Mouse (Mus musculus) CH12.LX (cell line): ENCODE measurements at regions not wholly inside any gene's neighbourhood (a gene's known extent, or its start where the extent isn't known, plus 50 kb on each side); places are given as distances from the start of the nearest gene placed in this dataset.

Source experiments
- DNase-seq: peaks from one replicate; pipeline ENCODE4 v3.0.0-alpha.2; 2013; ENCODE audit errors: extremely low read depth
- H3K27ac ChIP-seq: 2 replicates; pipeline ENCODE4 v1.5.1; 2012; ENCODE audit warnings: low read depth, mild to moderate bottlenecking, control low read depth, moderate library complexity; ENCODE audit not compliant: insufficient read depth
- H3K27me3 ChIP-seq: replicated peaks from 2 replicates; pipeline ENCODE3; 2012; ENCODE audit warnings: inconsistent platforms
- H3K36me3 ChIP-seq, 2 experiments: replicated peaks in 1 of 2; 2 replicates each; pipeline versions ENCODE3 to v1.6.1; 2012; ENCODE audit warnings: inconsistent platforms in 1 of 2, low read length in 1 of 2, mild to moderate bottlenecking in 1 of 2, mixed read lengths in 1 of 2, moderate library complexity in 1 of 2; ENCODE audit not compliant: control insufficient read depth in 1 of 2, insufficient read depth in 1 of 2
- H3K4me1 ChIP-seq, 2 experiments: 2 replicates each; pipeline ENCODE4 v1.6.1; 2012; ENCODE audit warnings: inconsistent platforms in 1 of 2, moderate library complexity in 1 of 2; ENCODE audit not compliant: insufficient read depth in 2 of 2, control insufficient read depth in 1 of 2
- H3K4me2 ChIP-seq: 2 replicates; pipeline ENCODE4 v1.6.1; 2012; ENCODE audit warnings: low read depth, mild to moderate bottlenecking, control low read depth; ENCODE audit not compliant: poor library complexity, insufficient read depth, severe bottlenecking
- H3K4me3 ChIP-seq, 3 experiments: fragments of 150-350 bp in 1 of 3; sonication (generic) in 1 of 3; replicated peaks in 1 of 3; 2 replicates each; pipeline versions ENCODE3 to v1.5.1; 2011 to 2012; ENCODE audit warnings: low read depth in 2 of 3, low read length in 2 of 3, mild to moderate bottlenecking in 2 of 3, moderate library complexity in 2 of 3, control low read depth in 1 of 3, improper control_type of control experiment in 1 of 3, inconsistent platforms in 1 of 3, mixed read lengths in 1 of 3; ENCODE audit not compliant: poor library complexity in 1 of 3
- H3K79me2 ChIP-seq: replicated peaks from 2 replicates; pipeline ENCODE4 v1.6.1; 2012; ENCODE audit warnings: mild to moderate bottlenecking, moderate library complexity; ENCODE audit not compliant: control insufficient read depth, poor library complexity, insufficient read depth, severe bottlenecking; ENCODE audit errors: extremely low read depth
- H3K9ac ChIP-seq: 2 replicates; pipeline ENCODE4 v1.6.1; 2012; ENCODE audit warnings: low read depth, mild to moderate bottlenecking, control low read depth, moderate library complexity; ENCODE audit not compliant: insufficient read depth
- H3K9me3 ChIP-seq: replicated peaks from 2 replicates; pipeline ENCODE3; 2012; ENCODE audit warnings: low read length, inconsistent platforms, mixed read lengths
- BHLHE40 ChIP-seq: IDR thresholded peaks from 2 replicates; pipeline ENCODE4 v1.6.1; 2011; ENCODE audit warnings: mild to moderate bottlenecking, low read depth, low read length, improper control_type of control experiment
- CTCF ChIP-seq, 2 experiments: IDR thresholded peaks in 1 of 2; conservative IDR thresholded peaks in 1 of 2; 2 replicates each; pipeline ENCODE4 v1.5.1; 2011 to 2012; ENCODE audit warnings: low read depth in 2 of 2, low read length in 2 of 2, improper control_type of control experiment in 1 of 2, inconsistent platforms in 1 of 2, mild to moderate bottlenecking in 1 of 2, moderate library complexity in 1 of 2
- E2F4 ChIP-seq: IDR thresholded peaks from 2 replicates; pipeline ENCODE4 v1.6.1; 2011; ENCODE audit warnings: low read depth, low read length, improper control_type of control experiment; ENCODE audit not compliant: insufficient replicate concordance
- IRF4 ChIP-seq: IDR thresholded peaks from 2 replicates; pipeline ENCODE4 v1.6.1; 2014; ENCODE audit warnings: low read depth, mild to moderate bottlenecking, inconsistent platforms, low read length, improper control_type of control experiment
- MAFK ChIP-seq: IDR thresholded peaks from 2 replicates; pipeline ENCODE4 v1.6.1; 2011; ENCODE audit warnings: low read length, improper control_type of control experiment; ENCODE audit not compliant: insufficient replicate concordance
- MAX ChIP-seq: IDR thresholded peaks from 2 replicates; pipeline ENCODE4 v1.6.1; 2011; ENCODE audit warnings: low read length, improper control_type of control experiment
- MYC ChIP-seq: IDR thresholded peaks from 2 replicates; pipeline ENCODE4 v1.6.1; 2011; ENCODE audit warnings: low read depth, mild to moderate bottlenecking, improper control_type of control experiment, low read length
- NELFE ChIP-seq: IDR thresholded peaks from 2 replicates; pipeline ENCODE4 v1.6.1; 2011; ENCODE audit warnings: low read depth, low read length, improper control_type of control experiment
- POLR2A ChIP-seq: IDR thresholded peaks from 2 replicates; pipeline ENCODE4 v1.6.1; 2011; ENCODE audit warnings: low read depth, mild to moderate bottlenecking, improper control_type of control experiment, low read length
- RCOR1 ChIP-seq: conservative IDR thresholded peaks from 2 replicates; pipeline ENCODE4 v1.6.1; 2012; ENCODE audit warnings: low read depth, mild to moderate bottlenecking, inconsistent platforms, low read length, improper control_type of control experiment
- SMC3 ChIP-seq: IDR thresholded peaks from 2 replicates; pipeline ENCODE4 v1.6.1; 2011; ENCODE audit warnings: low read depth, low read length, improper control_type of control experiment
- TCF12 ChIP-seq: IDR thresholded peaks from 2 replicates; pipeline ENCODE4 v1.6.1; 2014; ENCODE audit warnings: low read depth, mild to moderate bottlenecking, inconsistent platforms, low read length, improper control_type of control experiment
- USF1 ChIP-seq: IDR thresholded peaks from 2 replicates; pipeline ENCODE4 v1.6.1; 2014; ENCODE audit warnings: low read depth, mild to moderate bottlenecking, inconsistent platforms, low read length, improper control_type of control experiment
- USF2 ChIP-seq: conservative IDR thresholded peaks from 2 replicates; pipeline ENCODE4 v1.6.1; 2011; ENCODE audit warnings: low read depth, low read length, improper control_type of control experiment
- ZC3H11A ChIP-seq: IDR thresholded peaks from 2 replicates; pipeline ENCODE4 v1.6.1; 2012; ENCODE audit warnings: low read depth, mild to moderate bottlenecking, inconsistent platforms, low read length, improper control_type of control experiment
- dilution Hi-C: fragments of 300-500 bp; cut with MboI; formaldehyde crosslinking; loops from 2 replicates; pipeline ENCODE4 v1.14.3; 2020; ENCODE audit warnings: low sequenced_read_pairs; ENCODE audit not compliant: extremely low pct_unique_long_range_greater_than_20kb, extremely low pct_ligation_motif_present
- in situ Hi-C: fragments of 300-500 bp; cut with MboI; formaldehyde crosslinking; loops from 3 replicates; pipeline ENCODE4 v1.14.3; 2019; ENCODE audit warnings: low sequenced_read_pairs, low pct_ligation_motif_present, low pct_unique_long_range_greater_than_20kb, mixed read lengths

DNA sequence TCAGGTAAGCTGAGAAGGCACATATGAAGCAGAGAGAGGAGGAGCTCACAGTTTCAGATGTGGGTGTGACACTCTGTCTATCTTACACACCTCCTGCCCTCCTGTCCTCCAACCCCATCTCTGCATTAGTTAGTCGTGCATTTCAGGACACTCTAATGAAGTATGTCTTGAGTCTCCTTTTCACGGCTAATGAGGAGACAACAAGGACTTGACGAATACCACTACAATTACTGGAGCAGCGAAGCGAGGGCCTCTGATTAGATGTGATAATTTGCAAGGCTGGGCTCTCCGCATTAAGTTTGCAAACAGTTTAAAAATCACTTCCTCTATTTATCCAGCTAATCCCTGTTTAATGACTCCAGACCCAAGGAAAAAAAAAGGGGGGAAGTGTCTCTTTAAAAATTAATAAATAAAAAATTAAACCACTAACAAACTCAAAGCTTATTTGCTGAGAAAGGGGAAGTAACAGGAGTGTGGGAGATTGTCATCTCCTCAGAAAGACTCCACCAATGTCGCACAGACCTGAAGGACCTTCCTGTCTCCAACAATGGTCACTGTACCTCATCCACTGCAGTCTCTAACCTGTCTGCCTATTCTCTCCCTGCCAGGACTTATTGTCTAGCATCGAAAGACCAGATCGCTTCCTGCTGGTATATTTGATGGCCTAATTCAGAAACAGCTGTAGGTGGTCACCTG is 157.5 kb upstream of the Zmiz1 start:
- in situ Hi-C loops (no loop called here), dilution Hi-C loops (no loop called here)
- H3K27ac ChIP-seq: no peak overlapping the region
- no peaks in the 10 kb centered on the region for H3K79me2 ChIP-seq
- H3K9ac ChIP-seq: no peak overlapping the region
- H3K9me3 ChIP-seq: no peaks in the 10 kb centered on the region
- peaks cover 2 to 3% of the 10 kb centered on the region in 2 experiments; a peak in 2 of 4 replicates for H3K4me1 ChIP-seq
- H3K27me3 ChIP-seq: no peaks in the 10 kb centered on the region
- TF ChIP-seq CTCF (conservative IDR thresholded peaks at IDR 0.05 in 1 of 2, IDR thresholded peaks at IDR 0.05 in 1 of 2; ENCODE audit: low read depth in 2 of 2, low read length in 2 of 2): no peak
- no peak for TF ChIP-seq NELFE
- no peaks in the 10 kb centered on the region for H3K36me3 ChIP-seq
- no peak for DNase-seq
- no peak overlapping the region for H3K4me3 ChIP-seq
- H3K4me2 ChIP-seq: no peak overlapping the region

DNA sequence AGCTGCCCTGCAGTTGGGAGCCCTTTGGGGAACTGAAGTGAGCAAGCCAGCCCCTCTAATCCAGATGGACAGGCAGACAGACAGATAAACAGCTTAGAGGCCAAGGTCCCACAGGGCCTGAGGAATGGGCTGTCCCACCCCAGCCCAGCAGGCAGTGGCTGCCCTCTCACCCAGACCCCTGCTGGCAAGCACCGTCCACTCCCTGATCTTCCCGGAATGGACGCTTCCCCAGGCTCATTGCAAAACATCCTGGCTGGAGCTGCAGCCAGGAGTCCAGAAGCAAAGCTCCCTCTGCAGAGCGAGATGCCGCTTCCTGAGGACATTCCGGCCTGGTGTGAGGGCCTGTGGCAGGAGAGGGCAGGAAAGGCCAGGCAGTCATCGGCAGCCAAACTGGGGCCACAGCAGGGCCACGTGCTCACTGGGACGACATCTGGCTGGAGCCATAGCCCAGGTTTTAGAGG is 154.6 kb upstream of the Zmiz1 start:
- Histone ChIP-seq H3K27me3 (no peaks in the 10 kb centered on the region), H3K27ac (no peak overlapping the region)
- dilution Hi-C loops: no loop called here
- TF ChIP-seq MYC (no peak), ZC3H11A (no peak), BHLHE40 (no peak), SMC3 (no peak), MAX (no peak), RCOR1 (no peak), USF1 (no peak), TCF12 (no peak)
- TF ChIP-seq, all 38 proteins: peak for 0
- in situ Hi-C loops: no loop called here
- Histone ChIP-seq H3K9me3 (no peaks in the 10 kb centered on the region), H3K79me2 (no peaks in the 10 kb centered on the region), H3K9ac (no peak overlapping the region), H3K4me3 (no peak overlapping the region), H3K36me3 (no peaks in the 10 kb centered on the region), H3K4me1 (peaks cover 2 to 5% of the 10 kb centered on the region in 2 experiments; a peak in 2 of 4 replicates), H3K4me2 (no peak overlapping the region)
- DNase-seq: no peak

GRCm38 (mm10) chr14:25306166-25306565 is 152.8 kb upstream of the Zmiz1 start:
- TF ChIP-seq USF2: no peak
- TF ChIP-seq E2F4: no peak
- no peak for TF ChIP-seq IRF4
- no peak for TF ChIP-seq MAFK
- no peak for TF ChIP-seq POLR2A
- TF ChIP-seq BHLHE40: no peak
- Histone ChIP-seq H3K79me2 (no peaks in the 10 kb centered on the region), H3K36me3 (no peaks in the 10 kb centered on the region), H3K9me3 (no peaks in the 10 kb centered on the region), H3K4me3 (no peak overlapping the region), H3K27me3 (peaks cover 1% of the 10 kb centered on the region), H3K9ac (no peak overlapping the region), H3K27ac (no peak overlapping the region), H3K4me1 (peaks cover 2 to 4% of the 10 kb centered on the region in 2 experiments; a peak in 2 of 4 replicates), H3K4me2 (no peak overlapping the region)
- dilution Hi-C loops: no loop called here
- in situ Hi-C loops: no loop called here
- DNase-seq: no peak
